Mouse (Mus musculus) liver, adult 2 months (tissue): ENCODE measurements around the gene 1700003H04Rik.

Experiments
- CTCF ChIP-seq: fragments of 200-500 bp; IDR thresholded peaks from 2 replicates; pipeline ENCODE4 v1.5.1; 2011; ENCODE audit warnings: low read depth, low read length, control low read depth
- POLR2A ChIP-seq: fragments of 200-500 bp; IDR thresholded peaks from 2 replicates; pipeline ENCODE4 v1.6.1; 2011; ENCODE audit warnings: low read length, control low read depth; ENCODE audit not compliant: insufficient read depth; ENCODE audit errors: extremely low read depth

- TF ChIP-seq POLR2A (no peak), CTCF (no peak)
Measured at GRCm38 (mm10) chr3:124606021-124606517, 25.2 kb upstream of the 1700003H04Rik start.
